Mouse (Mus musculus): ENCODE measurements around the gene Inpp1. TPM values are rescaled to one million over a fixed set of nuclear protein-coding genes. Genes with fewer than 3 reads are reported as not detected.

Inpp1 gene
- 5.7 TPM for polyA plus RNA-seq (2014; fragmentation: Illumina TruSeq; extraction: RNeasy Lipid Tissue Mini Kit (QIAGEN cat#74804); ENCODE audit: insufficient read depth, low read depth, low replicate concordance)

DNA sequence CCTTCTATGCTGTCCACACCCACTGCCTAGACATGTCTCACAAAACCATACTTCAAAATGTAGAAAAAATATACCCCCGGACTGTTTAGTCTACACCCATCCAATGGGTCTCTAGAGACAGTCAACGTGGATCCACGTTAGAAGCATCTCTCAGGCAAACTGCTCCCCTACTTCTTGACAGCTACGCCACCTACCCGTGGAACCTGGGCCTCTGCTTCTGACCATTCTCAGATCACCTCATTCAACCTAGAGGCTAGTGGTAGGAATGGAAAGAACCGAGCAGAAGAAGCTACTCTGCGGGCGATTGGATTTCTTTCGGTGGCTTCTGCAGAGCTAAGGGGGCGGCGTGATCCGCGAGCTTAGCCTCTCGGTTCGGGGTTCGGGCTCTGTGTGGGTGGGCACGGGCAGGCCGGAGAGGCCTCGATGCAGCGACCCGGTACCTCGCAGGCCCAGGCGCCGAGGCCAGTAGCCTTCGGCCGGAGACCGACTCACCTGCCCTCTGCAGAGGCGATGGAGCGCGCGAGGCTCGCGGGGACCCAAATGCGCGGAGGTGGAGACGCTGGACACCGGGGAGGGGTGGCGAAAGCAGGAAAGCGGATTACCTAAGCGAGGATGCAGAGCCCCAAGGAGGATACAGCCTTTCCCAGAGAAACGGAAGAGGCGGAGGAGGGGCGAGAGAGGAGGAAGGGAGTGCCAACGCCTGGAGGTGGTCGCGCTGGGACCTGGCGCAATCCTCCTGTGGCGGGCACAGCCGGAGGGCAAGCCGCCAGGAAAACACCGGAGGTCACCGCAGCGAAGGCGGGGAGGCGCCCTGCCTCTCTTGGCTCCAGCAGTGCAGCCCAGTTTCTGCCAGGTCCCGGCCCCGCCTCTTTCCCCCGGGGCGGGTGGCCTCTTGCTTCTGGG lies at the start of gene Inpp1:
Gene Inpp1, minus strand, starts transcription at position 779 of the 903 bp plus-strand sequence.

DNA sequence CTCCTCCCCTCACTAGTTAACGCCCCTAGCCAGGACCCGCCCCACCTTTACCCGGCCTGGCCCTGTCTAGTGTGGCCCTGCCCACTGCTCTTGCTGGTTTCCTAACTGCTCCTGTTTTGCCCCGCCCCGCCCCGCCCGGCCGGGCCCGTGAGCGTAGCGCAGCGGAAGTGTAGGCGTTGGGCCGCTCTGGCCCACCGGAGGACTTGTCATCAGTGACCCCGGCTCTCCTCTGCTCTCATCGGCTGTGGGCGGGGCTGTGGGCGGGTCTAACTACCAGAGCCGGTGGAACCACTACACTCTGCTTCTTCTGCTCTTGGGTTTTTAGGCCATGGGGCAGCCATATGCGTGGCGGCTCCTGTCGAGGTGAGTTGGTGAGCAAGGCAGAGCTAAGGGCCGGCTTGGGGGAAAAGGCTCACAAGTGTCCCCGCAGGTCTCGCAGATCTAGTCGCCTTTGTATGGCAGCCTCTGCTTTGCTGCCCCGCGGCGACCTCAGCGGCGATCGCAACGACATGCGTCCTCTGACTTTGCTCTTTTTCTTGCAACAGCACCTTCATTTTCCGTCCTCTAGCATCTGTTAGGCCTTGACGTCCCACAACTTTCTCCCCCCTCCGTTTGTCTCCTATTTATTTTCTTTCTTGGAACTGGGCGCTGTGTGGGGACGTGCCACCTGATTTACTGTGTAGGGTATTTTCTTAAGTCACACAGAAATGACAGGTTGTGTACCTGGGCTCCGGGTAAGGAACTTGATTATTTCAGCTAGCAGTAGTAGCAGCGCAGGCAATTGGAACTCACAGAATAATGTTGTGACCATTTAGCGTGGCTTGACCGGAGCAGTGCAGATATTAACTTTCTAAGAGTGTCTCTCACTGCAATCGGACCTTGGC lies 27.5 kb upstream of the Inpp1 start, which contains the start of gene Hibch:
Gene Hibch, plus strand, starts transcription at position 148 of the 884 bp plus-strand sequence.

Other genes starting within 250 kb of the Inpp1 start
- 4.2 TPM for gene Nemp2, start 187.0 kb downstream of the Inpp1 start, polyA plus RNA-seq (2014; fragmentation: Illumina TruSeq; extraction: RNeasy Lipid Tissue Mini Kit (QIAGEN cat#74804); ENCODE audit: insufficient read depth, low read depth, low replicate concordance)
- gene Mfsd6, start 90.2 kb downstream of the Inpp1 start, polyA plus RNA-seq (2014; fragmentation: Illumina TruSeq; extraction: RNeasy Lipid Tissue Mini Kit (QIAGEN cat#74804); ENCODE audit: insufficient read depth, low read depth, low replicate concordance) = 11.9 TPM
- gene Hibch, start 27.2 kb upstream of the Inpp1 start, polyA plus RNA-seq (2014; fragmentation: Illumina TruSeq; extraction: RNeasy Lipid Tissue Mini Kit (QIAGEN cat#74804); ENCODE audit: insufficient read depth, low read depth, low replicate concordance) = 19.5 TPM
- 0.72 TPM for gene 1700019D03Rik, start 202.5 kb upstream of the Inpp1 start, polyA plus RNA-seq (2014; fragmentation: Illumina TruSeq; extraction: RNeasy Lipid Tissue Mini Kit (QIAGEN cat#74804); ENCODE audit: insufficient read depth, low read depth, low replicate concordance)
- not detected for gene Mstn, start 244.0 kb upstream of the Inpp1 start, polyA plus RNA-seq (2014; fragmentation: Illumina TruSeq; extraction: RNeasy Lipid Tissue Mini Kit (QIAGEN cat#74804); ENCODE audit: insufficient read depth, low read depth, low replicate concordance)

Measured in lung, adult 10 weeks (tissue).